Mouse (Mus musculus): ENCODE results near the gene Trappc1.

DNA sequence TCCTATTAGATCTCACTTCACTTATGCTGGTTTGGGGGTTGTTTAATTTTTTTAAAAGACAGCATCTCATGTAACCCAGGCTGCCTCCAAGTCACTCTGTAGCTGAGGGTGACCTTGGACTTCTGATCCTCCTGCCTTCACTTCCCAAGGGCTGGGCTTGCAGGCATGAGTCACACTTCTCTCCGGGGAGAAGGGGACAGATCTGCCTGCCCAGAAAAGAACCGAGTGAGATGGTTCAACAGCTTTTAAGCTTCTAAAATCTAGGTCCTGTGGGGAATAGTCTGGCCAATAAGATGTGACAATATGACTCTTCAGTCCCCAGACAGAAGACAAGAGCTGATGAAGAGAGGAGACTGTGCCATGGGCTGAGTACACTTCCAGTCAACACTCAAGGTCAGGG lies 47.7 kb upstream of the Trappc1 start:
- TF ChIP-seq POLR2A (IDR thresholded peaks at IDR 0.05; ENCODE audit: insufficient read depth, low read length) = no peak
- TF ChIP-seq CTCF (IDR thresholded peaks at IDR 0.05; ENCODE audit: low read depth, low read length) = no peak
